Mouse (Mus musculus): ENCODE measurements around the gene Olfr761.
"Not testable (repeated sequence)": the region's sequence is repeated elsewhere in the genome, so short reads cannot be mapped to it uniquely, and the experiment has no call there.

Gene Olfr761

DNA sequence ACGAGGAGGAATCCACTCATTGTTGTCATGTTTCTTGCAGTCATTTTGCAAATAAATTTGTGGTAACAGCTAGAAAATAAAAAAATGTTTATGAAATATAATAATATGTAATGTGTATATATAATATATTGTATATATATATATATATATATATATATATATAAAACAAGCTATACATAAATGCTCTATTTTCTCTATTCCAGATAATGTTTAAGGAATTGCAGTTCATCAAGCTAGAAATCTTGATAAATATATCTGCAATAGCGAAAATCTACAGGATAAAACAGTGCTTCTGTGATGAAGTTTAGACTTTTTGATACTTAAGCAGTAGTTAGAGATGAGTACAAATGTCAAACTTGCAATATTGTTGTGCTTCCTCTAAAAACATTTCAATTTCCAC lies at the start of gene Olfr761:
Gene Olfr761, minus strand, starts transcription at position 101 of the 400 bp plus-strand sequence.
- no peak for DNase-seq (ENCODE audit: low spot score in 2 of 2)

DNA sequence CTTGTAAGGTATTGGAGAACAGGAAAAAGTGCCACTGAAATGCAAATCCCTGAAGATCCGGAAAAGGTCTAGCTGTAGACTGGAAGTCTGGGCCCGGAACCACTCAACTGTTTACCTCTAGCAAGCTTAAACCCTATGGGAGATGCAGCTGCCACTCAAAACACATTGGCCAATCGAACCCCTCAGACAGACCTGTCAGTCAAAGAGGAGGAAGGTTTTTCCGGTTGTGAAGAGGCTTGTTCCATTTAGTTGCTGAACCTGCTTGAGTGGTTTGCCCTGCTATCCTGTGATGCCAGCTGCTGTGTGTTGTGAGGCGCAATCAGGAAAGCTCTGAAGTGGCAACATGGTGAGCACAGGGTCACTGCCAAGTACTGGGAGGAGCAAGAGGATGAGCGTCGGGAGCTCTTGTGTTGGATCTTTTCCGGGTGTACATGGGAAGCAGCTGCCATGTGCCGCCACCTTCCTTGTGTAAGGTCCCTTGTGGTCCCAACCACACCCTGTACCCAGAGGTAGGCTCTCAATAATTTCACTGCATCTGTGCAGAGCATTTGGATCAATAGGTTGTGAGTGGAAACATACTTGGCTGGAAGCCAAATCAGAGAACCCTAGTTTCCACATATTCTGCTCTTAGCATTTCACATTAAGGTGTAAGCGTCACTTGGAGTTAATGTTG lies 42.9 kb upstream of the Olfr761 start:
- DNase-seq (ENCODE audit: low spot score in 2 of 2), result no peak

DNA sequence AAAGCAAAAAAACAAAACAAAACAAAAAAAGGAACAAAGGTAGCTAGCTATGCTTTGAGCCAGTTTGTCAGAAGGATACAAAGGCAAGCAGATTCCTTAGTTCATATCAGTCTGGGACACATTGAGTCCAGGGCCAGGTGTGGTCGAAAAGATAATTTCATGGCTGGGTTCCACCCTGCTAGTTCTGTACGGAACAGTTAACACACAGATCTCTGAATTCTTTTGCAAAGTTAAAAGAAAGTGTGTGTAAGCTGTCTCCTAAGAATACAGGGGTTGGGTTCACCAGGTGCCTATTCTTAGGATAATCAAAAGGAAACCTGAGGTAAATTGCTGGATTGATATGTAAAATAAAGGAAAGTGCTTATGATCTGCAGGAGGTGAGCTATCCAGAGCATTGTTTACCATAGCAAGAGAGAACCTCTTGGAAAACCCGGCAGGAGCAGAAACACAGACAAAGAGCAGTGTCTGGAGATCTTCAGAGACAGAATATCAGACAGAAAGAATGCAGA lies 37.6 kb upstream of the Olfr761 start:
- DNase-seq (ENCODE audit: low spot score in 2 of 2), result no peak

DNA sequence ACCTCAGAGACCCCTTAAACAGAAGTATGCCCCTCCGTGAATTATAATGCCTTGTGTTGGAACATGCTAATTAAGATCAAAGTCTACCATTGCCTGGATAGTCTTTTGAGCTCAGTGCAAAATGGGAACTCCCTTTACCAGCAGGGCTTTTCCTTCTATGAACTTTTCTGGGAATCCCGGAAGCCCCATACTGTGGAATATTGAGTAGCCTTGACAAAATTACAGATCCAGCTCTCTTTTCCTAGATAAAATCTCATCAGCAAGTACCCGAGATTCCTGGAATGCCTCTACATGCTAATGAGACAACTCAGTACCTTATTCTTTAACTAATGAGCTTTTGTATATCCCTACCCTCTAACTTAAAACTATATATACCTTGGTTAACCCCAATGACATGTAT lies 20.7 kb upstream of the Olfr761 start:
- no peak for DNase-seq (ENCODE audit: low spot score in 2 of 2)

DNA sequence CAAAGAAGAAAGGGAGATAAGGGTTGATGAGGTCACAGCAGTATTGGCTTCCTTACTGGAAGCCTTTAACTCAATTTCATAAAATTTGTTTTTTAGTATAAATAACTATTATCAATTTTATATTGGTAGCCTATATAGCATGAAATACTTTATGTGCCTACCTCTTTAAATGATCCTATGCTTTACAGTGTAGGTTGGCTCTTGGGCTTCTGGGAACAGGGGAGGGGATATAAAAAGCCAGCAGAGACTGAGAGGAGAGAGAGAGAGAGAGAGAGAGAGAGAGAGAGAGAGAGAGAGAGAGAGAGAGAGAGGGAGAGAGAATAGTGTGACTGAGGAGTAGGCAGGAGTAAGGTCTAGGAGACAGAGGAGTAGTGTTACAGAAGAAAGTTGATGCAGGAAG lies 32.6 kb downstream of the Olfr761 start, which contains the start of gene Olfr128:
Gene Olfr128, plus strand, starts transcription at position 301 of the 400 bp plus-strand sequence.
- DNase-seq (ENCODE audit: low spot score in 2 of 2), result no peak

DNA sequence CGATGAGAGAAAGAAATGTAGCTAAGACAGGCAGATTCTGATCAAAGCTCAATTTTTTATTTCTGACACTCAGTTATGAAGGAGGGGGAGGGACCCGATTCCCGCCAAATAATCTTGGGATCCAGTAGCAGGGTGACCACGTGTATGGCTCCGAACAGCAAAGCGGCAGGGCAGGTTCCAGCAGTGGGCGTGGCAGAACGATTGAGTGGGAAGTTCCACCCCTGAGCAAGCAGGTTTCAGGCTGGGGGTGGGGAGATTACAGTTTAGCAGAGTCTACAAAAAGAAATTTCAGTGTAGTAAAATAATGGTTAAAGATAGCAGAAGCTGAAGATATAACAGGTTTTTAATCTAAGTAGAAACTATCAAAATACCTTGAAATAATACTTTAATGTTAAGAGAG lies 46.1 kb downstream of the Olfr761 start:
- DNase-seq (ENCODE audit: low spot score in 2 of 2), result not testable (repeated sequence)

Measured in frontal cortex, postnatal 36 days (tissue).